Mouse (Mus musculus) c-Kit-positive CD71-positive TER-119-negative erythroid progenitor cells, embryonic 14.5 days (primary cell): ENCODE measurements at regions not wholly inside any gene's neighbourhood (a gene's known extent, or its start where the extent isn't known, plus 50 kb on each side); places are given as distances from the start of the nearest gene placed in this dataset.
A peak's percentile ranks its signal among the peaks of the same experiment; 100 is the strongest.

Experiments
- DNase-seq: peaks from one replicate; pipeline ENCODE4 v3.0.0-alpha.2; 2013; ENCODE audit warnings: low read depth

- no peak for DNase-seq
Measured at GRCm38 (mm10) chr1:185699758-185700157, 245.1 kb downstream of the Slc30a10 start.

- DNase-seq: no peak
Measured at GRCm38 (mm10) chr1:185726324-185726723, 271.7 kb downstream of the Slc30a10 start.

GRCm38 (mm10) chr1:185726811-185727210 is 272.2 kb downstream of the Slc30a10 start:
- DNase-seq: no peak

- no peak for DNase-seq
Measured at GRCm38 (mm10) chr1:185727749-185728148, 273.1 kb downstream of the Slc30a10 start.

GRCm38 (mm10) chr1:185728406-185728805 is 273.8 kb downstream of the Slc30a10 start:
- DNase-seq: no peak

GRCm38 (mm10) chr1:185731062-185731461 is 276.4 kb downstream of the Slc30a10 start:
- peak; percentile 65 for DNase-seq

- DNase-seq: no peak
Measured at GRCm38 (mm10) chr1:185736773-185737172, 282.1 kb downstream of the Slc30a10 start.

- DNase-seq: no peak
Measured at GRCm38 (mm10) chr1:185741034-185741890, 286.6 kb downstream of the Slc30a10 start.

- DNase-seq: no peak
Measured at GRCm38 (mm10) chr1:185749251-185749650, 294.6 kb downstream of the Slc30a10 start.

- DNase-seq: no peak
Measured at GRCm38 (mm10) chr1:185754486-185755290, 300.0 kb downstream of the Slc30a10 start.

GRCm38 (mm10) chr1:185757376-185757775 is 302.7 kb downstream of the Slc30a10 start:
- no peak for DNase-seq

GRCm38 (mm10) chr1:185774202-185774601 is 319.6 kb downstream of the Slc30a10 start:
- no peak for DNase-seq

- no peak for DNase-seq
Measured at GRCm38 (mm10) chr1:185779604-185780003, 325.0 kb downstream of the Slc30a10 start.

GRCm38 (mm10) chr1:185802156-185802555 is 315.0 kb downstream of the Lyplal1 start:
- DNase-seq: no peak

GRCm38 (mm10) chr1:185814901-185815300 is 302.2 kb downstream of the Lyplal1 start:
- DNase-seq: no peak

- DNase-seq: no peak
Measured at GRCm38 (mm10) chr1:185819044-185819443, 298.1 kb downstream of the Lyplal1 start.

GRCm38 (mm10) chr1:185822241-185822640 is 294.9 kb downstream of the Lyplal1 start:
- no peak for DNase-seq

GRCm38 (mm10) chr1:185823226-185823625 is 293.9 kb downstream of the Lyplal1 start:
- no peak for DNase-seq

- no peak for DNase-seq
Measured at GRCm38 (mm10) chr1:185823956-185824355, 293.2 kb downstream of the Lyplal1 start.

GRCm38 (mm10) chr1:185827986-185828385 is 289.1 kb downstream of the Lyplal1 start:
- no peak for DNase-seq

GRCm38 (mm10) chr1:185828486-185828885 is 288.6 kb downstream of the Lyplal1 start:
- DNase-seq: no peak

- DNase-seq: no peak
Measured at GRCm38 (mm10) chr1:185832059-185832458, 285.1 kb downstream of the Lyplal1 start.

- no peak for DNase-seq
Measured at GRCm38 (mm10) chr1:185834171-185834570, 282.9 kb downstream of the Lyplal1 start.
